Mouse (Mus musculus): ENCODE measurements around the gene Nop2. TPM values are rescaled to one million over a fixed set of nuclear protein-coding genes. Genes with fewer than 3 reads are reported as not detected.

Nop2 gene
- 54.4 and 55.3 TPM in 2 replicates for polyA plus RNA-seq (2015; fragmentation: Nextera tagmentation; extraction: Ambion mirVana)

GRCm38 (mm10) chr6:125131302-125132156, at the start of gene Nop2:
Nop2 (plus strand) TSS chr6:125131909.
- Histone ChIP-seq H3K36me3 (ENCODE audit: control insufficient read depth, insufficient read depth) (peaks cover 26% of the 10 kb centered on the region), H3K4me3 (replicated peaks; ENCODE audit: low read length) (peak within 1 kb of the TSS; percentile 57), H3K9ac (replicated peaks; ENCODE audit: low read depth, low read length) (peak within 1 kb of the TSS; percentile 72), H3K4me1 (replicated peaks; ENCODE audit: control insufficient read depth, insufficient read depth, low read length) (peaks cover 9% of the 10 kb centered on the region), H3K27me3 (replicated peaks; ENCODE audit: control insufficient read depth, insufficient read depth, low read length) (no peaks in the 10 kb centered on the region), H3K4me2 (ENCODE audit: low read length) (peak within 1 kb of the TSS; percentile 81), H3K9me3 (ENCODE audit: control insufficient read depth, low read length) (no peaks in the 10 kb centered on the region), H3K27ac (ENCODE audit: low read length) (peak within 1 kb of the TSS; percentile 80)
- under 1% methylated on average over 62 of the region's 66 CpGs for whole genome bisulfite sequencing
- peak; percentile 94 for ATAC-seq

DNA sequence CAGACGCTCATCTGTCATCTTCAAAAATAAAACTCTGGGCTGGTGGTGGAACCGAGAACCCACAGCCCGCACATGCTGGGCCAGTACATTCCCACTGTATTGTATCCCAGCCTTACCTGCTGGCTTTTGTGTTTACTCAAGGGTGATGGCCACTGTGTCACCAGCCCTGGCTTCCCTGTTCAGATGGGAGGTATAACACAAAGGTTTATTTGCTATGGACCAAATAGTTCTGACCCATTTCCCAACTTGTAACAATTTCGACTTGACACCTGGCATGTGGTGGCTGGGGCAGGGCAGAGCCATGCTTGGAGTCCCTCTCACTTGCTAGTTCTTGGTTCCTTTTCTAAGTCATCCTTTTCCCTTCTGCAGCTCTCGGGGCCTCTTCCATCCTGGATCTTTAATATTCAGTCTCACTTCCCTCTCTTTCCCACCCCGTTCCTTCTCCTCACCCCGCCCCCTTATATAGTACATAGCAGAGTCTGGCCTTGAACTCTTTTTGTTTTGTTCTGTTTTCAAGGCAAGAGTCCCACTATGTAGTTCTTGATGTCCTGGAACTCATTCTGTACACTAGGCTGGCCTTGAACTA, 48.8 kb upstream of the Nop2 start:
- no peaks in the 10 kb centered on the region for H3K36me3 ChIP-seq (ENCODE audit: control insufficient read depth, insufficient read depth)
- H3K9me3 ChIP-seq (ENCODE audit: control insufficient read depth, low read length): no peaks in the 10 kb centered on the region
- no peak overlapping the region for H3K4me2 ChIP-seq (ENCODE audit: low read length)
- no peak overlapping the region for H3K27ac ChIP-seq (ENCODE audit: low read length)
- H3K4me1 ChIP-seq (replicated peaks; ENCODE audit: control insufficient read depth, insufficient read depth, low read length): peaks cover 8% of the 10 kb centered on the region
- ATAC-seq: no peak
- 89% methylated on average over 7 of the region's 7 CpGs for WGBS
- no peak overlapping the region for H3K9ac ChIP-seq (replicated peaks; ENCODE audit: low read depth, low read length)
- H3K4me3 ChIP-seq (replicated peaks; ENCODE audit: low read length): no peak overlapping the region
- no peaks in the 10 kb centered on the region for H3K27me3 ChIP-seq (replicated peaks; ENCODE audit: control insufficient read depth, insufficient read depth, low read length)

GRCm38 (mm10) chr6:125084424-125084823, 47.3 kb upstream of the Nop2 start:
- H3K9me3 ChIP-seq (ENCODE audit: control insufficient read depth, low read length): no peaks in the 10 kb centered on the region
- ATAC-seq: peak; percentile 5; the same call in 1 of the 2 replicates
- H3K4me1 ChIP-seq (replicated peaks; ENCODE audit: control insufficient read depth, insufficient read depth, low read length): peaks cover 16% of the 10 kb centered on the region
- no peak overlapping the region for H3K27ac ChIP-seq (ENCODE audit: low read length)
- no peak overlapping the region for H3K9ac ChIP-seq (replicated peaks; ENCODE audit: low read depth, low read length)
- no peak overlapping the region for H3K4me2 ChIP-seq (ENCODE audit: low read length)
- H3K36me3 ChIP-seq (ENCODE audit: control insufficient read depth, insufficient read depth): no peaks in the 10 kb centered on the region
- WGBS: 4% methylated on average over 4 of the region's 4 CpGs
- H3K4me3 ChIP-seq (replicated peaks; ENCODE audit: low read length): no peak overlapping the region
- no peaks in the 10 kb centered on the region for H3K27me3 ChIP-seq (replicated peaks; ENCODE audit: control insufficient read depth, insufficient read depth, low read length)

GRCm38 (mm10) chr6:125087937-125088336, 43.8 kb upstream of the Nop2 start:
- H3K9me3 ChIP-seq (ENCODE audit: control insufficient read depth, low read length): no peaks in the 10 kb centered on the region
- peaks cover 20% of the 10 kb centered on the region for H3K4me1 ChIP-seq (replicated peaks; ENCODE audit: control insufficient read depth, insufficient read depth, low read length)
- H3K27me3 ChIP-seq (replicated peaks; ENCODE audit: control insufficient read depth, insufficient read depth, low read length): no peaks in the 10 kb centered on the region
- ATAC-seq: no peak
- H3K27ac ChIP-seq (ENCODE audit: low read length): peak overlapping the region; percentile 87
- no peaks in the 10 kb centered on the region for H3K36me3 ChIP-seq (ENCODE audit: control insufficient read depth, insufficient read depth)
- H3K9ac ChIP-seq (replicated peaks; ENCODE audit: low read depth, low read length): no peak overlapping the region
- H3K4me2 ChIP-seq (ENCODE audit: low read length): no peak overlapping the region
- no peak overlapping the region for H3K4me3 ChIP-seq (replicated peaks; ENCODE audit: low read length)
- whole genome bisulfite sequencing: 77% methylated on average over 3 of the region's 3 CpGs

- ATAC-seq: peak; percentile 76
- H3K4me3 ChIP-seq (replicated peaks; ENCODE audit: low read length): no peak overlapping the region
- WGBS: 1% methylated on average over 19 of the region's 20 CpGs
- H3K4me1 ChIP-seq (replicated peaks; ENCODE audit: control insufficient read depth, insufficient read depth, low read length): peaks cover 20% of the 10 kb centered on the region
- no peaks in the 10 kb centered on the region for H3K9me3 ChIP-seq (ENCODE audit: control insufficient read depth, low read length)
- H3K9ac ChIP-seq (replicated peaks; ENCODE audit: low read depth, low read length): peak overlapping the region; percentile 45
- H3K27me3 ChIP-seq (replicated peaks; ENCODE audit: control insufficient read depth, insufficient read depth, low read length): no peaks in the 10 kb centered on the region
- H3K27ac ChIP-seq (ENCODE audit: low read length): peak overlapping the region; percentile 87
- peak overlapping the region; percentile 54 for H3K4me2 ChIP-seq (ENCODE audit: low read length)
- no peaks in the 10 kb centered on the region for H3K36me3 ChIP-seq (ENCODE audit: control insufficient read depth, insufficient read depth)
Measured at GRCm38 (mm10) chr6:125088561-125089321, 43.0 kb upstream of the Nop2 start.

- peak; percentile 72 for ATAC-seq
Measured at GRCm38 (mm10) chr6:125089521-125090321, 42.0 kb upstream of the Nop2 start.

GRCm38 (mm10) chr6:125090341-125091085, 41.2 kb upstream of the Nop2 start:
- H3K4me1 ChIP-seq (replicated peaks; ENCODE audit: control insufficient read depth, insufficient read depth, low read length): peaks cover 23% of the 10 kb centered on the region
- H3K9me3 ChIP-seq (ENCODE audit: control insufficient read depth, low read length): no peaks in the 10 kb centered on the region
- H3K27ac ChIP-seq (ENCODE audit: low read length): peak overlapping the region; percentile 87
- H3K4me2 ChIP-seq (ENCODE audit: low read length): peak overlapping the region; percentile 54
- no peaks in the 10 kb centered on the region for H3K36me3 ChIP-seq (ENCODE audit: control insufficient read depth, insufficient read depth)
- H3K4me3 ChIP-seq (replicated peaks; ENCODE audit: low read length): no peak overlapping the region
- H3K27me3 ChIP-seq (replicated peaks; ENCODE audit: control insufficient read depth, insufficient read depth, low read length): no peaks in the 10 kb centered on the region
- no peak for ATAC-seq
- H3K9ac ChIP-seq (replicated peaks; ENCODE audit: low read depth, low read length): peak overlapping the region; percentile 56
- WGBS: 51% methylated on average over 10 of the region's 10 CpGs

More at GRCm38 (mm10) chr6:125089521-125090321, 42.0 kb upstream of the Nop2 start:
- 2% methylated on average over 15 of the region's 15 CpGs for WGBS
- H3K4me2 ChIP-seq (ENCODE audit: low read length): peak overlapping the region; percentile 54
- peak overlapping the region; percentile 87 for H3K27ac ChIP-seq (ENCODE audit: low read length)
- H3K9me3 ChIP-seq (ENCODE audit: control insufficient read depth, low read length): no peaks in the 10 kb centered on the region
- peaks cover 20% of the 10 kb centered on the region for H3K4me1 ChIP-seq (replicated peaks; ENCODE audit: control insufficient read depth, insufficient read depth, low read length)
- H3K4me3 ChIP-seq (replicated peaks; ENCODE audit: low read length): peak overlapping the region; percentile 6; the same call in 1 of the 2 replicates
- no peaks in the 10 kb centered on the region for H3K36me3 ChIP-seq (ENCODE audit: control insufficient read depth, insufficient read depth)
- peak overlapping the region; percentile 56 for H3K9ac ChIP-seq (replicated peaks; ENCODE audit: low read depth, low read length)
- H3K27me3 ChIP-seq (replicated peaks; ENCODE audit: control insufficient read depth, insufficient read depth, low read length): no peaks in the 10 kb centered on the region

DNA sequence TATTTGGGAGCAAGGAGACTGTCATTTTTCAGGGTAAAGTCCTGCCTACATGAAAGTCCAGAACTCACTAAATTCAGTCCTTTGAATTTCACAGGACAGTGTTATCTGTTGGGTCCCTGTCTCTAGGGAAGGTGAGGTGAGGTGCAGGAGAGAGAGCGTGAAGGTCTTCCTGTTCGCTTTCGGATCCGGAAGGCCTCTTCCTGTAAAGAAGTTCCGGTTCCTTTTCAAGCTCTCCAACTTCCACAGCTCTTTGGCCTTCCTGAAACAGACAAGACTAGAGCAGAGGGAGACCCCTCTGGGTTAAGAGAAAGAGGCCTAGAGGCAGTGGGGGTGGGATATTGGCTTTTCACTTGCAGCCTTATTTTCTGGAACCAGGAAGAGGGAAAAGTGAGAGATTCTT, 39.3 kb upstream of the Nop2 start:
- 87% methylated on average over 5 of the region's 5 CpGs for WGBS
- no peak overlapping the region for H3K4me2 ChIP-seq (ENCODE audit: low read length)
- H3K27ac ChIP-seq (ENCODE audit: low read length): no peak overlapping the region
- no peaks in the 10 kb centered on the region for H3K9me3 ChIP-seq (ENCODE audit: control insufficient read depth, low read length)
- no peaks in the 10 kb centered on the region for H3K36me3 ChIP-seq (ENCODE audit: control insufficient read depth, insufficient read depth)
- H3K27me3 ChIP-seq (replicated peaks; ENCODE audit: control insufficient read depth, insufficient read depth, low read length): no peaks in the 10 kb centered on the region
- H3K9ac ChIP-seq (replicated peaks; ENCODE audit: low read depth, low read length): no peak overlapping the region
- no peak overlapping the region for H3K4me3 ChIP-seq (replicated peaks; ENCODE audit: low read length)
- ATAC-seq: no peak
- H3K4me1 ChIP-seq (replicated peaks; ENCODE audit: control insufficient read depth, insufficient read depth, low read length): peaks cover 25% of the 10 kb centered on the region
